Mouse (Mus musculus): ENCODE data around the gene Mfap5.
"Not testable (repeated sequence)": the region's sequence is repeated elsewhere in the genome, so short reads cannot be mapped to it uniquely, and the experiment has no call there.

Mfap5 gene

DNA sequence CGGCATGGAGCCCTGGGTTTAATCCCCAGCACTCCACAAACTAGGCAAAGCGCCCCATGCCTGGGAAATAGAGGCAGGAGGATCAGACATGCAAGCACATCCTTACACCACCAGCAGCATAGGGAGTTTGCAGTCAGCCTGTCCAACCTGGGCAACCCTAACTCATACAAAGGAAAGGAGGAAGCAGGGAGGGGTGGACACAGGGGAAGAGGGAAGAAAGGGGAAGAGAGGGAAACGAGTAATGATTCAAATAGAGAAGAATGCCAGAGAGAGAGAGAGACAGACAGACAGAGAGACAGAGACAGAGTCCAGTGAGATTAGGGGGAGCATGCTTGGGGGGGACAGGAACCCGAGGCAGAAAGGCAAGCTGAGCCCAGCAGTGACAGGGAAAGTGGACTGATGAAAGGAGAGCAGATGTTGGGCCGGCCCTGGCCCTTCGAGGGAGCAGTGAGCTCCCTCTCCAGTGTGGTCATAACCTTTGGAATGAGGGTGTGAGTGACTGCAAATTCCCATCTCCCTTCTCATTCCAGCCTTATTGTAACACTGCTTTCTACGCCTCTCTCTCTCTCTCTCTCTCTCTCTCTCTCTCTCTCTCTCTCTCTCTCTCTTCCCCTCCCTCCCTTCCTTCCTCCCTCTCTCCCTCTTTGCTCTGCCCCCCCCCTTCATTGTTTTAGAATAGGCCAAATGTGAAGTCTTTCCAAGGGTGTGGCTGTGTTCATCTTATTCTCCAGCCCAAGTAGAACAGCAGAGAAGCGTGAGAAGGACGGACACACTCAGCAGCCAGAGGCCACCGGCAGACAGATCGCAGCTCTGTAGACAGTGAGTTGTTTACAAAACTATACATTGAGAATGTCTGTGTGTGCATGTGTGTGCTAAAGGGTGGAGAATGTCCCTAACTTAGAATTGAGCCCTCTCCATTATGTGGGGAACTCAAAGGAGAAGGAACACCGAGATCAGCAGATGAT, 7.6 kb downstream of the Mfap5 start:
- no peak for DNase-seq (ENCODE audit: low spot score in 2 of 2)

DNA sequence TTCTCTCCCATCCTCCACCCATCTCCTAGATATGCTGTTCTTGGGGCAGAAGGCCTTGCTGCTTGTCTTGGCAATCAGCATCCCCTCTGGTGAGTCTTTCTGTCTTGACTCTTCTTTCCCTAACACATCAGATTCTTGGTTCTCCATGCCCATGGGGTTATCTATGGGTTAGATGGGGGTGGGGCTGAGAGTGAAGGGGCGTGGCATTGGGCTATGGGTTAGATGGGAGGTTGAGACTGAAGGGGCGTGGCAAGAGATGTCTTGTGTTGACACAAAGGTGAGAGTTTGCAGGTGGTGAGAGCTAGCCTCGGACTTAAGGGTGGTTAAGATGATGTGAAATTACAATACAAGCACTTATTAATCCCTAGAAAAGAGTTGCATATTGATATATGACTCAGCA, 8.7 kb downstream of the Mfap5 start:
- no peak for DNase-seq (ENCODE audit: low spot score in 2 of 2)

DNA sequence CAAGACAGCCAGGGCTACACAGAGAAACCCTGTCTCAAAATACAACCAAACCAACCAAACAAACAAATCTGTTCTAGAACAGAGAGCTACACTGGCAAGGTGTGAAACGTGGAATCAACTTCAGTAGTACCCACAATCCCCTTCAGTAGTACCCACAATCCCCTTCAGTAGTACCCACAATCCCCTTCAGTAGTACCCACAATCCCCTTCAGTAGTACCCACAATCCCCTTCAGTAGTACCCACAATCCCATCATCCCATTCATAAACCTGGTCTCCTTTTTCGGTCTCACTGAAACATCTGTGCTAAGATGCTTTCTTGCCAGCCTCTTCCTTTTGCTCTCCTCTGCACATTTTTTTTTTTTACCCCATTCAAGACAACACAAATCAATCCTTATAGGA, 10.1 kb downstream of the Mfap5 start:
- DNase-seq (ENCODE audit: low spot score in 2 of 2) = not testable (repeated sequence)

DNA sequence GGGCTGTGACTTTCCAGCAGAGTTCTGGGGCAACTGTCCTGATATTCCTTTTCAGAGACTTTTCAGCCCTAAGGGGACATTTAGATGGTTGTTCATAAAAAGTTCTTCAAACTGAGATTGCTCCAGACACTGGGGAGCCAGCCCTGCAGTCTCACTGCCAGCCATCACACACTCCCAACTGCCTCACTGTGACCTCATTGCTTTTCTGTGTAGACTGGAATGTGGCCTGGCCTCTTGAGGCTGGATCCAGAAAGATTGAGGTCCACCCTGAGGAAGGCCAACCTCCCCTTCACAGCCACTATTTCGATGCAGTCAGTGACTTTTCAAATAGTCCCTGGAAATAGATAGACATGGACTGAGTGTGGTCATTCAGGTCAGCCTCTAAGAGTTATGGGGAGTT, 12.0 kb downstream of the Mfap5 start:
- DNase-seq (ENCODE audit: low spot score in 2 of 2) = no peak

DNA sequence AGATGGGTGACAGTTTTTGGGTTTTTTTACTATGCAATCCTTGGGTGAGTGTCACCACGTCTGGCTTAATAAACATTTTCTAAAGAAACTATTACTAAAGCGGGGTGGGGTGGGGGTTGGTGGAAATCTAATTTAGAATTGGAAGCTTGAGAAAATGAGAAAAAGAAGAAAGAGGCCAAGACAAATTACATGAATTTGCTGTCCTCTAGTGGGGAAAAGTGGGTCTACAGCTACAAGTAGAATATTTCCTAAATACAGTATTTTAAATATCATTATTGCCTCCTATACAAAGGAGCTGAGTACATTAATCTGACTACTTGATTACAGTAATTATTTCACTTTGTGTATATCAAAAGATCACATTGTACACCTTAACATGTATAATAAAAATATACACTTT, 13.7 kb downstream of the Mfap5 start:
- DNase-seq (ENCODE audit: low spot score in 2 of 2) = no peak

DNA sequence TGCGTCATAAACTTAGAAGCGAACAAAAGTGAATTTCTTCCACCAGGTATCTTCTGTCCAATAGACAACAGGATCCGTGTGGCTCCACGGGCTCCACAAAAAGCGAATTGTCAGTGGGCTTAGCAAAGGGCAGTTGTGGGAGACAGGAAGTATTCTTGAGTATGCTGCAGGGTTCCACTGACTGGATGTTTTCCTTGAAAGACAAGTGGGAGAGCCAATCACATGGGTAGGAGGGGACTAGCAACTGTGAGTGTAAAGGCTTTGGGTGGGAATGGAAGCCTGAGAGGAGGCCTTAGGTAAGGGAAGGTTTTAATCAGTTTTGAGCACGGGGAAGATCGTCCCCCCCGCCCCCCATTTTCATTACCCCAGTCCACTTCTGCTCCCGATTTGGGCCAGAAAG, 16.9 kb downstream of the Mfap5 start:
- DNase-seq (ENCODE audit: low spot score in 2 of 2) = no peak

DNA sequence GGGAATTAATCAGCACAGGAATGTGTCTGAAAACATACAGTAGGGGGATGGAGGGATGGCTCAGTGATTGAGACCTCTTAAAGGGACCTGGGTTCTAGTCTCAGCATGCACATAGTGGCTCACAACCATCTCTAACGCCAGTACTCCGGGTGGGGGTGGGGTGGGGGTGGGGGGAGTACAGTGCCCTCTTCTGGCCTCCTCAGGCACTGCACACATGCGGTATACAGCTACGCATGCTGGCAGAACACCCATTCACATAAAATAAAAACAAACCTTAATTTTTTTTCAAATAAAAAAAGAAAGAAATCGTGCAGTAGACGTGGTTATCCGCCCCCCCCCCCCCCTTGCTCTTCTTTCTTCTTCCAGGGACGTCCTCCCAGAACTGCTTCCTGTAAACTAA, 17.6 kb downstream of the Mfap5 start:
- DNase-seq (ENCODE audit: low spot score in 2 of 2) = no peak

DNA sequence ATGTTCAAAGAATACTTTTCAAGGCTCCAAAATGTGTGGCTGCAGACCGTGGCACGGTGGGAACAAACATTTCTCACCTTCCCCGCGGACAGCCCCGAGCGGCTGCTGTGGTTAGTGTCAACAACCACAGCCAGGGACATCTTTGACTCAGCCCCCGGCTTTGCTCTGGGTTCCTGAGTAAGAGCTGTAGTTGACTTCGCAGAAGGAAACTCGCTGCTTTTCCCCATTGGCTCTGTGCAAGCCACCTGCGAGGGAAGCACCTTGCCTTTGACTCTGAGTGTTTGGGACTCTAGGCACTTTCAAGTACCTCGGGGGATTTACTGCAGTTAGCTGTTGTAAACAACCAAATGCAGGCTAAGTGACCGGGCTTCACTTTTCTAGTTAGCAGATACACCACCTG, 22.0 kb downstream of the Mfap5 start:
- DNase-seq (ENCODE audit: low spot score in 2 of 2) = no peak

DNA sequence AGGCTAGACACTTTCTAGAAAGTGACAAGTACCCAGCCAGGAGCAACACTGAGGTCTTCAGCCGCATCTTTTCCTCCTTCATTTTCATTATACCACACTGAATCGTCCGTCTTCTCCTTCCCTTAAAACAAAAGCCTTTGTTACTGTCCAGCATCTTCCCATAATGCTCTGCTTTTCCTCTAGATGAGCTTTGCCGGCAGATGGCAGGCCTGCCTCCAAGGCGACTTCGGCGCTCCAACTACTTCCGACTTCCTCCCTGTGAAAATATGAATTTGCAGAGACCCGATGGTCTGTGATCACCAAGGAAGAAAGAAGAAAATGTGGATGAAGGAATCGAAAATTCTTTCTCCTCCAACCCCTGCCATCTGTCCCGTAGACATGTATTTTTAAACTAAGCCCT, 22.5 kb downstream of the Mfap5 start:
- no peak for DNase-seq (ENCODE audit: low spot score in 2 of 2)

DNA sequence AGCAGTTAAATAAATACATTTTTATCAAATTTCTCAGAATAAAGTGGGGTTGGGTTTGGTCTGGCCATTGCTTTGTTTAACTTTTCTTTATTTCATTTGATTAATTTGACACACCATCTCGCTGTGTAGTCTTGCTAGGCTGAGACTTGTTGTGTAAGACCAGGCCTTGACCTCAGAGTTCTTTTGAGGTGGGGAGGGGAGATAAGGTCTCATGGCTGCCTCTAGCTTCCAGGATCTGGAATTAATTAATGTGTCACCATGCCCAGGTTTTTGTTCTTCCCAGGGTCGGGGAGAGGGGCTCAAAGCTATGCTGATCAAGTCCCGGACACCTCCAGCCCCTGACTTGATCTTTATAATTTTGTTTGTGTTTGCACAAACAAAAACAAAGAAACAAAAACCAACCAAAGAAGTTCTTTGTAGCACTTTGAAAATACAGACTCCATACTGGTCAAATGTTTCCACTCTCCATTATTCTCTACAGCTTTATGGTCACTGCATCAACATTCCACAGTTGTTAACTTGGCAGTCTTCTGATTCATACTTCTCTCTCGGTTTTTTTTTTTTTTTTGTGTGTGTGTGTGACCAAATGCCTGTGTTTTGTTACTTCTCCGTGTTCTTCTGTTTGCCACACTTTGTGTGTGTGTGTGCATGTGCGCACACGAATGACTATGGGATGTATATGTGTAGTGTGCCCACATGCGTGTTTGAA, 26.0 kb downstream of the Mfap5 start:
- DNase-seq (ENCODE audit: low spot score in 2 of 2) = no peak

DNA sequence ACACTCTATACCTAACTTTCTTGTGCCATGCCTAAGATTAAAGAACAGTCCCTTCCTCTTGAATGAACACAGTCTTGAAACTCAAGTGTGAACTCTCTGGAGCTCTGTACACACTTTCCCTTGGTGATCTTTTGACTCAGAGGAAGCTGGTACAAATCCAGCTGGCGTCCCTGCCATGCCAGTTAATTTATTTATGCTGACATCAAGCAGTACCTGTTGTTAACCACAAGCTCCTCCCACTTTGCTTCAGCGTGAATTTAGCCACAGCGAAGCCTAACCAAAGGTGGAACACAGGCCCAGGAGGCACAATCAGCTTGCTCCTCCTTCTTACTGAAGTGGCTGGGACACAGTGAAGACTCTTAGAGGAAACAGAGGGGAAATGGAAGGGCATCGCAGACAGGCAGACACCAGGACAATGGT, 27.2 kb downstream of the Mfap5 start:
- no peak for DNase-seq (ENCODE audit: low spot score in 2 of 2)

DNA sequence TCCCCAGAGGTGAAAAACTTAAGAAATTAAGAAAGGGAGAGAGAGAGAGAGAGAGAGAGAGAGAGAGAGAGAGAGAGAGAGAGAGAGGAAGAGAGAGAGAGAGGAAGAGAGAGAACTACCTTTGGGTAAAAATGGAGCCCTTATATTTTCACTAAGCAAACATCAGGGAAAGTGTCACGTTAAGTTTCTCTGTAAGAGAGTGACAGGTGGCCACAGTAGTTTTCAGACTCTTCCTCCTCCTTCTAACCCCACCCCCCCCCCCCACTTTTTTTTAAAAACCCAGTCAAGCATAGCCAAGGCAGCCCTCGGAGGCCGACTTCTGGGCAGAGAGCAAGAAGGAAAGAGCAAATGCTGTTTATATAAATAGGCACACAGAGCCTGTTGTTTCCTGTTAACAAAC, 28.4 kb downstream of the Mfap5 start:
- DNase-seq (ENCODE audit: low spot score in 2 of 2) = no peak

DNA sequence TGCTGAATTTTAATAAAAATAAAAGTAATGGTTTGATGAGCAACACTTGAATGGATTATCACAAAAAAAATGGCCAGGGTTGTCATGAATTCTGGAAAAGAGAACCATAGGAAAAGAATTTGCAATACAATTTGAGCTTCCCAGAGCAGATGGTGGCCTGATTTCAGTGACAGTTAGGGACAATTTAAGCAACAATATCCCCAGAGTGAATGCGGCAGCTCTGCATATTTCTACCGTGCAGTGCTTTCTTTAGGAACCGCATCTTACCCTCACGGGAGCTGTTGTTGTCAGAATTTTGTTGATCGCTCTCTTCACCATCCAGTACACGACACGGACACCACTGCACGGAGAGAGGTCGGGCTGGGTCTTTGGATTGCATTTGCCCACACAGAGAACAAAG, 33.9 kb downstream of the Mfap5 start:
- DNase-seq (ENCODE audit: low spot score in 2 of 2) = no peak

DNA sequence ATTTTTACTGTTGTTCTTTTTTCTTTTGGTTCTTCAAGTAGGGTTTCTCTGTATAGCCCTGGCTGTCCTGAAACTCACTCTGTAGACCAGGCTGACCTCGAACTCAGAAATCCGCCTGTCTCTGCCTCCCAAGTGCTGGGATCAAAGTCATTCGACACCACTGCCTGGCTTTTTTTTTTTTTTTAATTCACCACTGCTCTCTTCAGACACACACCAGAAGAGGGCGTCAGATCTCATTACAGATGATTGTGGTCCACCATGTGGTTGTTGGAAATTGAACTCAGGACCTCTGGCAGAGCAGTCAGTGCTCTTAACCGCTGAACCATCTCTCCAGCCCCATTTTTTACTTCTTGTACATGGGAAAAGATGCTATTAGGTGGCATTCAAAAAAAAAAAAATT, 36.8 kb downstream of the Mfap5 start:
- not testable (repeated sequence) for DNase-seq (ENCODE audit: low spot score in 2 of 2)

DNA sequence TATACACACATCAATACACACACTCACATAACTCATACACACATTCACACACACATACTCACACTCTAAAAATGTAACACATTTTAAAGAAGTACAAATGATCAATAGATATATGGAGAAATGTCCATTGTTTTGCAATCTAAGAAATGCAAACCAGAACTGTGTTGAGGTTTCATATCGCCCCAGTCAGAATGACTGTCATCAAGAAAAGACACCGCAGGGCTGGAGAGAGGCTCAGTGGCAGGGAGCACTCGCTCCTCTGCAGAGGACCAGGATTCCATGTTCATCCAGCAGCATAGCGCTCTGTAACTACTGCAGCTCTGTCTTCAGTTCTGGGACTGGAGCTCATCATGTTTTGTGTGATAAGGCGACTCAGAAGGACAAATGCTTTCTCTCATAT, 37.9 kb downstream of the Mfap5 start:
- no peak for DNase-seq (ENCODE audit: low spot score in 2 of 2)

DNA sequence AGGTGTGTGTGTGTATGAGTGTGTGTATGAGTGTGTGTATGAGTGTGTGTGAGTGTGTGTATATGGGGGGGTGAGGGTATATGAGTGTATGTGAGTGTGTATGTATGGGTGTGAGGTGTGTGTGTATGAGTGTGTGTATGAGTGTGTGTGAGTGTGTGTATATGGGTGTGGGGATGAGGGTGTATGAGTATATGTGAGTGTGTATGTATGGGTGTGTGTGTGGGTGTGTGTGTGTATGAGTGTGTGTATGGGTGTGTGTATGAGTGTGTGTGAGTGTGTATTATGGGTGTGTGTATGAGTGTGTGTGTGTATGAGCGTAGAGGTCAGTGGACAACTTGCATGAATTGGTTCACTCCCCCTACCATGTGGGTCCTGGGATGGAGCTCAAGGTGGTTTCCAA, 39.0 kb downstream of the Mfap5 start:
- DNase-seq (ENCODE audit: low spot score in 2 of 2) = no peak

DNA sequence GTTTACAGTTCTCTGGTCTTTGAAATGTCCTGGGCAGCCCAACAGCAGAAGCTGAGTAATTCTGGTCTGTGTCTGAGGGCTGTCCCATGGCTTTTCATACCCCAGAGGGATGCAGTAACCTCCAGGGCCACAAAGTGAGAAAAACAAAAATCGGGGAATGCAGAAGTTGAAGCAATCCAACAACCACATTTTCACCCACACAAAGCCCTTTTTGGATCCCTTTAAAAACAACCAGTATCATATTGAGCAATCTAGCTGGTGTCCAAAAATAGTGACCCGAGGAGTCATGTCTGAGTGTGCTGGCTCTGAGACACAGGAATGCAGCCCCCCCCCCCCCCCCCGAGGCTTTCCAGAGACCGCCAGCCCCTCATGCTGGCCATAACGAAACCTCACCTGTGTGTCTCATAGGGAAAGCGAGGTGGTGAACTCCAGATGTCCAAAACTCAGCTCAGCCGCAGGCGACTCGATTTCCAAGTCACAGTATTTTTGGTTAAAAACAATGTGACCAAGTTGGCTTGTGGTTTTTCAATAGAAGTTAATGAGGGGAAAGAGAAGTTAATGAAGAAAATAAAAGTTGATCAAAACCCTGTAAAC, 39.7 kb downstream of the Mfap5 start:
- DNase-seq (ENCODE audit: low spot score in 2 of 2) = no peak

DNA sequence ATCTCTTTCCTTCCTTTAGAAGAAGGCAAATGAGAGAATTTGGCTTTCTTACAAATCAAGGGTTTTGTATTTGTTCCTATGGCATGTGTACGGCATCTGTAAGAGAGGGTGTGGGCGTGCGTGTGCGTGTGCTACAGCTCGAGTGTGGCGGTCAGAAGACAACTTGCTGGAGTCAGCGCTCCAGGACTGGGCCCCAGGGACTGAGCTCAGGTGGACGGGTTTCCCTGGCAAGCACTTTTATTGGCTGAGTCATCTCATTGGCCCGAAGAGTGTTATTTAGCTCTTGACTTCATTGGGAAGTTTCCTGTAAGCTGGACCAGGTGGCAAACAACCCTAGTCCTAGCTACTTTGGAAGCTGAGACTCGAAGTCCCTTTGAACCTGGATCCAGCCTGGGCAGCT, 40.3 kb downstream of the Mfap5 start:
- no peak for DNase-seq (ENCODE audit: low spot score in 2 of 2)

DNA sequence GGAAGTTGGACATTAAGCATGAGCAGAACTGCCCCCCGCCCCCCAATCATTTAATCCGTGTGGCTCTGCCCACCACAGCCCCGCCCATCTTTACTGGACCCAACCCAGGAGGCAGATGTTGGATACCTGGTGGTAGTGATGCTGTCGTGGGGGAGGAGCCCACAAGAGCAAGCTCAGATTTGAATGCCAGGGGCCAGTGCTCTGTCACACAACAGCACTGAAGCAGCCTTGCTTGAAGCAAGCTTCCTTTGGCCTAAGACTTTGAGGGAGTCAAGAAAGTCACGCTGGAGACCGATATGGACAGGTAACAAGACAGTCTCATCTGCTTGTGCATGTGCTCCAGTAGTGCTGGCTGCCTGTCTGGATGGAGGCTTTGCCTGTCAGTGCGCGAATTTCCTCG, 48.0 kb downstream of the Mfap5 start, which contains the start of gene Aicda:
Gene Aicda (plus strand): TSS at position 196 of the 400 bp plus-strand sequence.
- DNase-seq (ENCODE audit: low spot score in 2 of 2) = no peak

DNA sequence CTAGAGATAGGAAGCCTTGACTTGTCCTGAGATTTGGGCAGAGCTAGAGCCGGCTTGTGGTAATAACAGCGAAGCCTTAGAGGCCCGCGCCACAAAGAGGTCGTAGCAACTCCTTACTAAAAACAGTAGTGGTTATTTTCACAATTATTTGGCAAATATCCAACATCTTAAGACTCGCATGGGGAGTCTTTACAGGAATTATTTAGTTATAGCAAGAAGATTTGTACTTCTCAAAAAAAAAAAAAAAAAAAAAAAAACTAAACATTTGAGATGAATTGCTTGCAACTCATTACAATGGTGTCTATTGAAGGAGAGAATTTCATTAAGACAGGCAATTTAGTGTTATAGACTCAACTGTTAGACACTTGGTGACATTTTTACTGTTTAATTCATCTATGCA, 48.5 kb downstream of the Mfap5 start:
- DNase-seq (ENCODE audit: low spot score in 2 of 2) = no peak

DNA sequence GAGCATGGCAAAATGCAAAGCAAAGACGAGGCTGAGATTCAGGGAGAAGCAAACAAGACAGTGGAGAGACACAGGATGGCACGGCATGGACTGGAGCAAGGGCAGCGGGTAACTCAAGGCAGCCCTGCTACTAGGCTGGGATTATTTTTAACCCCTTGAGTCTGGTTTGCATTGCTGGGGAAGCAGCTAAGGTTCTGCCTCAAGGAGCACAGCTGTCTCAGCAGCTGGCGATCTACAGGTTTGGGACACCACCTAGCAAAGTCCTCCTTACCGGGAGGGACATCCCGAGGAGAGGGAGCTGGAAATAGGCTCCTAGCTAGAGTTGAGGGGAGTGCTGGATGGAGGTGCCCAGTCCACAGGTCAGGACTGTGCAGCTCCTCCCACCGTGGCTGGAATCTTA, 49.6 kb downstream of the Mfap5 start:
- no peak for DNase-seq (ENCODE audit: low spot score in 2 of 2)

DNA sequence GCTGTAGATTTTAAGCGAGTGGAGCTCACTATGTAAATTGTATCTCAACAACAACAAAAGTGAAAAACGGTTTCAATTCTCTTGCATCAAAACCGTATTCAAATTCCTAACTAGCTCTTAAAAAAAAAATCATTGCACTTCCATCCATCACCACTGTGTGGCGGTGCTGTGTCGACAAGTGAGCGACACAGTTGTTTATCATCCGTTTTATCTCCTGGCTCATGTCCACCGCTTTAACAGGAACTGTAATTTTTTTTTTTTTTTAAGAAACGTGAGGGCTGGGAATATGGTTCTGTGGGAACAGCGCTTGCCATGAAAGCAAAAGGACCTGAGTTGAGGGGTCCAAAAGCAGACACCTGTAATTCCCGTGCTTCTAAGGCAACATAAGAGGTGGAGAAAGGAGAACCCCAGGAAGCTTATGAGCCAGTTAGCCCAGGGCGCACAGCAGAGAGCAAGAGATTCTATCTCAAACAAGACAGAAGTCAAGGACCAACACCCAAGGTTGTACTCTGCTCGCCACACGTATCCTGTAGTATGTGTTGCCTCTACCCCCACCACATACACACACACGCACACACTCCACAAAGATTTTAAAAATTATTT, 51.4 kb downstream of the Mfap5 start:
- DNase-seq (ENCODE audit: low spot score in 2 of 2) = peak in 1 of 2 experiments; percentile 44

Data from urinary bladder, adult 18-20 months (tissue).